Mouse (Mus musculus) spleen, postnatal 0 days (tissue): ENCODE measurements around the gene Olfr1009. TPM values are rescaled to one million over a fixed set of nuclear protein-coding genes. Genes with fewer than 3 reads are reported as not detected.

Experiments
- polyA plus RNA-seq: library from polyadenylated mRNA; unstranded; fragments of >200 nt; fragmentation: Nextera tagmentation; extraction: Ambion mirVana; gene quantifications from 2 replicates; pipeline ENCODE4 v1.2.1, GENCODE M21; 2015

Gene Olfr1009
- not detected in 2 replicates for polyA plus RNA-seq

DNA sequence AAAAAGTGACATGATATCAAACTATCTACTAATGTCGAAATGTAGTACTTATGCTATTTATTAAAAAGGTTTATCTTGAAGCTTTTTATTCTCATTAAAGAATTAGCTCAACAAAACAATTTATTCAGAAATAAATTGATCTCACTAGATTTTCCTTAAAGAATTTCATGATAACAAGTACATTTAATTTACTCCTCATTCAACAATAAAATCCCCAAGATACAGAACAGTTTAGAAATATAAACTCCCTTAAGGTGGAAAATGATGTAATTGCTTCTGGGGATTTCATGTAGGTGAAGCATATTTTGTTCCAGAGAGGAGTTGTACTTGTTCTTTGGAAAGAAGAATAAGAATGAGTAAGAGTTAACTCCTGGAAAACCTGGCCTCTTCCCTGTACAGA, at the start of gene Olfr1009:
TSS of gene Olfr1009 (plus strand) at position 301 of the 400 bp plus-strand sequence.

GRCm38 (mm10) chr2:85678667-85679066, 36.6 kb upstream of the Olfr1009 start, which contains the start of gene Olfr1006:
TSS of gene Olfr1006 (minus strand) at chr2:85678767.

GRCm38 (mm10) chr2:85689131-85689530, 26.1 kb upstream of the Olfr1009 start, which contains the start of gene Olfr1008:
TSS of gene Olfr1008 (plus strand) at chr2:85689431.

GRCm38 (mm10) chr2:85762666-85763065, 47.4 kb downstream of the Olfr1009 start, which contains the start of gene Olfr1012:
TSS of gene Olfr1012 (minus strand) at chr2:85762766.

DNA sequence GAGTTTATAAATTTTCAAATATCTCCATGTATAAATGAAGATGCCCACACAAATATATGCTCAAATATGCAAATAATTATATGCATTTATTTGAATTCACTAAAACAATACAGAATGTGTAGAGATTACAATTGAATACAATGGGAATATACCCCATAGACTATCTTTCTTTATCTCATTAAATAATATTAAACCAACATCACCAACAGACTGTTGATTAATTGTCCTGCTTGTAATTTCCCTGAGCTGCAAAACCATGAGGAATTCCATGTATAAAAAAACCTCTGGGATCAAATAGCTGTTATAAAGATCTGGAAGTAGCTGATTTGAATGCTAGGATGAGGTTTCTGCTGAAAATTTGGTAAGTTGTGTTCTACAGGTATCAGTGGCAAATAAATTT, 51.6 kb downstream of the Olfr1009 start, which contains the start of gene Olfr1013:
TSS of gene Olfr1013 (plus strand) at position 301 of the 400 bp plus-strand sequence.

DNA sequence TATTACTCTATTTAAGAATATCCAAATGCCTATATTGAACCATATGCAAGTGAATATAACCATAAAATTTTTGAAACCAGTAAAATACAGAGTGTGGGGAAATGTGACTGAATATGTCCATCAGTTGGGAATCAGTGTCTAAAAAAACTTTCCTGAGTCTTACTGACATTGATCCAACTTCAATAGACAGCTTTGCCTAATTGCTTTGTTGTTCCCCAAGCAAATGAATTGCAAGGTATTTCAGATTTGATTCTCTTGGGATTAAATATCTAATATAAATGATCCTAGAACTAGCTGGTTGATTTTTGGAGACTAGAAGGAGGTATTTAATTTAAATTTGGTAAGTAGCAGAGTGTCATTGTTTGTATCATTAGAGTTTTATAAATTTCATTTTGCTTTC, 57.2 kb downstream of the Olfr1009 start, which contains the start of gene Olfr1014:
TSS of gene Olfr1014 (plus strand) at position 301 of the 400 bp plus-strand sequence.

Other genes with a start within 250 kb of the Olfr1009 start
- gene 4833423E24Rik, start 196.4 kb upstream of the Olfr1009 start, polyA plus RNA-seq: 0.05 TPM in 1 of 2 replicates, not detected in the other
- not detected in 2 replicates for gene Olfr996, start 136.2 kb upstream of the Olfr1009 start, polyA plus RNA-seq
- not detected in 2 replicates for gene Olfr998, start 126.5 kb upstream of the Olfr1009 start, polyA plus RNA-seq
- gene Olfr1000, start 103.5 kb upstream of the Olfr1009 start, polyA plus RNA-seq: not detected in 2 replicates
- not detected in 2 replicates for gene Olfr1002, start 64.7 kb upstream of the Olfr1009 start, polyA plus RNA-seq
- not detected in 2 replicates for gene Olfr154, start 51.0 kb upstream of the Olfr1009 start, polyA plus RNA-seq
- gene Olfr1006, start 36.7 kb upstream of the Olfr1009 start, polyA plus RNA-seq: not detected in 2 replicates
- gene Olfr1008, start 26.0 kb upstream of the Olfr1009 start, polyA plus RNA-seq: not detected in 2 replicates
- gene Olfr1012, start 47.3 kb downstream of the Olfr1009 start, polyA plus RNA-seq: not detected in 2 replicates
- not detected in 2 replicates for gene Olfr1013, start 51.7 kb downstream of the Olfr1009 start, polyA plus RNA-seq
- not detected in 2 replicates for gene Olfr1014, start 57.3 kb downstream of the Olfr1009 start, polyA plus RNA-seq
- not detected in 2 replicates for gene Olfr1015, start 66.6 kb downstream of the Olfr1009 start, polyA plus RNA-seq
- not detected in 2 replicates for gene Olfr1016, start 87.1 kb downstream of the Olfr1009 start, polyA plus RNA-seq
- gene Olfr1018, start 103.1 kb downstream of the Olfr1009 start, polyA plus RNA-seq: not detected in 2 replicates
- not detected in 2 replicates for gene Olfr1019, start 130.1 kb downstream of the Olfr1009 start, polyA plus RNA-seq
- gene Olfr1020, start 131.6 kb downstream of the Olfr1009 start, polyA plus RNA-seq: not detected in 2 replicates
- not detected in 2 replicates for gene Olfr1022, start 153.2 kb downstream of the Olfr1009 start, polyA plus RNA-seq
- not detected in 2 replicates for gene Olfr1023, start 170.2 kb downstream of the Olfr1009 start, polyA plus RNA-seq
- gene Olfr1024, start 189.6 kb downstream of the Olfr1009 start, polyA plus RNA-seq: not detected in 2 replicates
- not detected in 2 replicates for gene Olfr1025-ps1, start 199.8 kb downstream of the Olfr1009 start, polyA plus RNA-seq
- gene Olfr1026, start 206.1 kb downstream of the Olfr1009 start, polyA plus RNA-seq: not detected in 2 replicates
- not detected in 2 replicates for gene Olfr1028, start 235.0 kb downstream of the Olfr1009 start, polyA plus RNA-seq